Mouse (Mus musculus): ENCODE data around the gene Asic5.

DNA sequence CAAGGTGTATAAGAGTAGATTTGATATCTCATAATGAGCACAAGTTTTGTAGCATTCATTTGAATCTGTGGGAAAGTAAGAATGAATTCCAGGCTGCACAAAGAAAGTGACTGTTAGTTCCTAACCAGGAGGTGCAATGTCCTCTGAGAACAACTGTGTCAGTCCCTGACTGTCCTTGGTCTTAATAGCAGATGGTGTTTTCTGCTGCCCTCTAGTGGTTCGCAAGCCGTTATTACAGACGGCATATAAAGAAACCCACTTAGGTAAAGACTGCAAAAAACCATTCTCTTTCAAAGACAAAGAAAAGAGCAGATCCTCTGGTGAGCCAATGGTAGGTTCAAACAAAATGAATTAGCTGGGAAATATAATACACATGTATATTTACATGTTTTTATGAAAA, 47.1 kb downstream of the Asic5 start:
- TF ChIP-seq POLR2A (IDR thresholded peaks at IDR 0.05; ENCODE audit: borderline replicate concordance, low read depth, low read length) (no peak), CTCF (IDR thresholded peaks at IDR 0.05; ENCODE audit: low read depth, low read length) (no peak)
